Mouse (Mus musculus) intestine, embryonic 15.5 days (tissue): ENCODE data around the gene Pygl. TPM values are rescaled to one million over a fixed set of nuclear protein-coding genes. Genes with fewer than 3 reads are reported as not detected.

Source experiments
- ATAC-seq: fragments of 200-750 bp; cut with Nextera tagmentation; 2 replicates; pipeline ENCODE4 v1.8.0; 2017; ENCODE audit warnings: moderate TSS enrichment, moderate library complexity
- H3K27ac ChIP-seq: fragments of 300-500 bp; sonication (generic); 2 replicates; pipeline ENCODE4 v1.5.1; 2015; ENCODE audit warnings: mild to moderate bottlenecking, inconsistent platforms
- H3K27me3 ChIP-seq: fragments of 300-500 bp; sonication (generic); replicated peaks from 2 replicates; pipeline ENCODE4 v1.6.1; 2015; ENCODE audit warnings: inconsistent platforms
- H3K36me3 ChIP-seq: fragments of 300-500 bp; sonication (generic); 2 replicates; pipeline ENCODE4 v1.6.1; 2015; ENCODE audit warnings: inconsistent platforms
- H3K4me1 ChIP-seq: fragments of 300-500 bp; sonication (generic); replicated peaks from 2 replicates; pipeline ENCODE4 v1.6.1; 2015; ENCODE audit warnings: inconsistent platforms
- H3K4me2 ChIP-seq: fragments of 300-500 bp; sonication (generic); replicated peaks from 2 replicates; pipeline ENCODE4 v1.6.1; 2015; ENCODE audit warnings: mild to moderate bottlenecking, inconsistent platforms
- H3K4me3 ChIP-seq: fragments of 300-500 bp; sonication (generic); replicated peaks from 2 replicates; pipeline ENCODE4 v1.5.1; 2015; ENCODE audit warnings: inconsistent platforms
- H3K9ac ChIP-seq: fragments of 300-500 bp; sonication (generic); 2 replicates; pipeline ENCODE4 v1.6.1; 2015; ENCODE audit warnings: inconsistent platforms
- H3K9me3 ChIP-seq: fragments of 300-500 bp; sonication (generic); 2 replicates; pipeline ENCODE4 v1.6.1; 2016; ENCODE audit warnings: inconsistent platforms
- WGBS: fragments of 180-500 bp; shearing (Covaris S2); methylation state at CpG from one replicate; pipeline ENCODE4 v1.1.7; 2015; 5-methylcytosine and 5-hydroxymethylcytosine counted together
- polyA plus RNA-seq: library from polyadenylated mRNA; unstranded; fragments of >200 nt; fragmentation: Nextera tagmentation; extraction: Ambion mirVana; gene quantifications from 2 replicates; pipeline ENCODE4 v1.2.1, GENCODE M21; 2015

The Pygl gene
- polyA plus RNA-seq, 1 experiment from 2014 or later: 24.3 TPM

- Histone ChIP-seq H3K4me3 (no peak overlapping the region), H3K4me1 (peaks cover 5% of the 10 kb centered on the region; the same call in 1 of the 2 replicates), H3K27me3 (no peaks in the 10 kb centered on the region), H3K4me2 (no peak overlapping the region), H3K9ac (no peak overlapping the region), H3K36me3 (peaks cover 3% of the 10 kb centered on the region; the same call in 1 of the 2 replicates), H3K9me3 (no peaks in the 10 kb centered on the region), H3K27ac (no peak overlapping the region)
- 52% methylated on average over 4 of the region's 4 CpGs for WGBS
- ATAC-seq: no peak
Measured at GRCm38 (mm10) chr12:70223331-70223730, 8.0 kb downstream of the Pygl start.

- Histone ChIP-seq H3K4me3 (no peak overlapping the region), H3K27me3 (no peaks in the 10 kb centered on the region), H3K27ac (no peak overlapping the region), H3K4me2 (no peak overlapping the region), H3K36me3 (peaks cover 3% of the 10 kb centered on the region; the same call in 1 of the 2 replicates), H3K9me3 (no peaks in the 10 kb centered on the region), H3K9ac (no peak overlapping the region), H3K4me1 (no peaks in the 10 kb centered on the region)
- ATAC-seq: no peak
- WGBS: 68% methylated on average over 5 of the region's 5 CpGs
Measured at GRCm38 (mm10) chr12:70221425-70221824, 9.9 kb downstream of the Pygl start.

- no peak for ATAC-seq
- Histone ChIP-seq H3K4me3 (no peak overlapping the region), H3K4me2 (no peak overlapping the region), H3K27me3 (no peaks in the 10 kb centered on the region), H3K36me3 (peaks cover 3% of the 10 kb centered on the region; the same call in 1 of the 2 replicates), H3K9me3 (no peaks in the 10 kb centered on the region), H3K27ac (no peak overlapping the region), H3K9ac (no peak overlapping the region), H3K4me1 (no peaks in the 10 kb centered on the region)
- 58% methylated on average over 8 of the region's 8 CpGs for WGBS
Measured at GRCm38 (mm10) chr12:70218795-70219540, 12.3 kb downstream of the Pygl start.

DNA sequence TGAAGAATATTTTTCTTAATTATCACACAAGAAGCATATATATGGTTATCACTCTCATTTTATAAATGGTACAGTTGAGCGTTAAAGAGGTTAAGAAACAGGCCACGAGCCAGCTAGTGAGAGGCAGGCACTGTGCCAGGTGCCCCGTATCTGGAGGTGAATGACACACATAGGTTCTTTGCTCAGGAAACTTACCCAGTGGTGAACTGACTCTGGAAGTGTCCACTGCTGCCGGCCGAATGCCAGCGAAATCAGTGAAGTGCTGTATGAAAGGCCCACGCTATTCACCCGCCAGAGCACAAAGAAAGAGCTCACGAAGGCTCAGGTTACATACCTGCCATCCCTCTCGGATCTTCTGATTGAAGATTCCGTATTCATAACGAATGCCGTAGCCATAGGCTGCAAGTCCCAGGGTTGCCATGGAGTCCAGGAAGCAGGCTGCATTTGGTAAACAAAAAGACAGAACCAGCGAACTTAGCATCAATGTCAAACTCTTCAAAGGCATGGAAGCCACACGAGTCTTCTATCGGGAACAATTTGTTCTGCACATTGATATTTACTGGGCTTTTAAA is 15.0 kb downstream of the Pygl start:
- Histone ChIP-seq H3K4me2 (no peak overlapping the region), H3K36me3 (peaks cover 3% of the 10 kb centered on the region; the same call in 1 of the 2 replicates), H3K4me3 (no peak overlapping the region), H3K27ac (no peak overlapping the region), H3K4me1 (no peaks in the 10 kb centered on the region), H3K9ac (no peak overlapping the region), H3K9me3 (no peaks in the 10 kb centered on the region), H3K27me3 (no peaks in the 10 kb centered on the region)
- WGBS: 69% methylated on average over 16 of the region's 16 CpGs
- ATAC-seq: no peak

DNA sequence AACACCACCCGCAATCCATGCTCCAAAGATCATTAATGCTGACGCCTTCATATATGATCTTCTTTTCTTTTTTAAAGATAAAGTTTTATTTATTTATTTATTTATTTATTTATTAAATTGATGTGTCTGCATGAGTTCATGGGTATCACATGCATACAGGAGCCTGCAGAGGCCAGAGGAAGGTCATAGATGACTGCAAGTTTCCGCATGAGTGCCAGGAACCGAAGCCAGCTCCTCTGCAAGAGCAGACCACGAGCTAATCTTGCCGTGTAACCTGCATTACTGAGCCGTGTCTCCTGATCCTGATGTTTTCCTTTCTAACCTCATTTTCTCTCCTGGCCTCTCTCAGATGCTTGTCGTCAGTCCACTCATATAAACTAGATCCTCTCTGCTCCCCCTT is 17.0 kb downstream of the Pygl start:
- Histone ChIP-seq H3K9ac (no peak overlapping the region), H3K4me2 (no peak overlapping the region), H3K27ac (no peak overlapping the region), H3K36me3 (peaks cover 3% of the 10 kb centered on the region; the same call in 1 of the 2 replicates), H3K4me1 (no peaks in the 10 kb centered on the region), H3K9me3 (no peaks in the 10 kb centered on the region), H3K27me3 (no peaks in the 10 kb centered on the region), H3K4me3 (no peak overlapping the region)
- ATAC-seq: no peak
- WGBS: 85% methylated on average over 8 of the region's 8 CpGs

- Histone ChIP-seq H3K27me3 (no peaks in the 10 kb centered on the region), H3K4me3 (no peak overlapping the region), H3K4me1 (no peaks in the 10 kb centered on the region), H3K9ac (no peak overlapping the region), H3K9me3 (no peaks in the 10 kb centered on the region), H3K27ac (no peak overlapping the region), H3K4me2 (no peak overlapping the region), H3K36me3 (no peaks in the 10 kb centered on the region)
- ATAC-seq: no peak
- 88% methylated on average over 6 of the region's 6 CpGs for WGBS
Measured at GRCm38 (mm10) chr12:70213601-70214000, 17.7 kb downstream of the Pygl start.

- H3K4me3 ChIP-seq: no peak overlapping the region
- no peaks in the 10 kb centered on the region for H3K27me3 ChIP-seq
- H3K4me2 ChIP-seq: no peak overlapping the region
- 84% methylated on average over 4 of the region's 4 CpGs for WGBS
- no peaks in the 10 kb centered on the region for H3K36me3 ChIP-seq
- H3K9ac ChIP-seq: no peak overlapping the region
- H3K27ac ChIP-seq: no peak overlapping the region
- ATAC-seq: no peak
- no peaks in the 10 kb centered on the region for H3K9me3 ChIP-seq
- no peaks in the 10 kb centered on the region for H3K4me1 ChIP-seq
Measured at GRCm38 (mm10) chr12:70212501-70212900, 18.8 kb downstream of the Pygl start.

GRCm38 (mm10) chr12:70208214-70208613 is 23.1 kb downstream of the Pygl start:
- Histone ChIP-seq H3K9me3 (no peaks in the 10 kb centered on the region), H3K36me3 (no peaks in the 10 kb centered on the region), H3K27ac (no peak overlapping the region), H3K4me2 (no peak overlapping the region), H3K4me3 (no peak overlapping the region), H3K9ac (no peak overlapping the region), H3K27me3 (no peaks in the 10 kb centered on the region), H3K4me1 (no peaks in the 10 kb centered on the region)
- 81% methylated on average over 5 of the region's 5 CpGs for WGBS
- ATAC-seq: no peak

GRCm38 (mm10) chr12:70204433-70204832 is 26.9 kb downstream of the Pygl start:
- H3K36me3 ChIP-seq: no peaks in the 10 kb centered on the region
- no peaks in the 10 kb centered on the region for H3K4me1 ChIP-seq
- H3K9me3 ChIP-seq: no peaks in the 10 kb centered on the region
- no peak overlapping the region for H3K9ac ChIP-seq
- no peak for ATAC-seq
- no peak overlapping the region for H3K4me2 ChIP-seq
- H3K27ac ChIP-seq: no peak overlapping the region
- H3K4me3 ChIP-seq: no peak overlapping the region
- WGBS: 76% methylated on average over 8 of the region's 8 CpGs
- H3K27me3 ChIP-seq: no peaks in the 10 kb centered on the region

- no peak overlapping the region for H3K4me2 ChIP-seq
- no peaks in the 10 kb centered on the region for H3K27me3 ChIP-seq
- H3K36me3 ChIP-seq: no peaks in the 10 kb centered on the region
- no peak overlapping the region for H3K9ac ChIP-seq
- no peak overlapping the region for H3K27ac ChIP-seq
- no peaks in the 10 kb centered on the region for H3K4me1 ChIP-seq
- no peaks in the 10 kb centered on the region for H3K9me3 ChIP-seq
- ATAC-seq: no peak
- 74% methylated on average over 5 of the region's 5 CpGs for WGBS
- no peak overlapping the region for H3K4me3 ChIP-seq
Measured at GRCm38 (mm10) chr12:70201926-70202529, 29.3 kb downstream of the Pygl start.

GRCm38 (mm10) chr12:70196341-70196740 is 34.9 kb downstream of the Pygl start:
- Histone ChIP-seq H3K4me2 (no peak overlapping the region), H3K27ac (no peak overlapping the region), H3K27me3 (no peaks in the 10 kb centered on the region), H3K9ac (no peak overlapping the region), H3K9me3 (no peaks in the 10 kb centered on the region), H3K4me1 (no peaks in the 10 kb centered on the region), H3K4me3 (no peak overlapping the region), H3K36me3 (no peaks in the 10 kb centered on the region)
- WGBS: 90% methylated on average over 5 of the region's 5 CpGs
- ATAC-seq: no peak

DNA sequence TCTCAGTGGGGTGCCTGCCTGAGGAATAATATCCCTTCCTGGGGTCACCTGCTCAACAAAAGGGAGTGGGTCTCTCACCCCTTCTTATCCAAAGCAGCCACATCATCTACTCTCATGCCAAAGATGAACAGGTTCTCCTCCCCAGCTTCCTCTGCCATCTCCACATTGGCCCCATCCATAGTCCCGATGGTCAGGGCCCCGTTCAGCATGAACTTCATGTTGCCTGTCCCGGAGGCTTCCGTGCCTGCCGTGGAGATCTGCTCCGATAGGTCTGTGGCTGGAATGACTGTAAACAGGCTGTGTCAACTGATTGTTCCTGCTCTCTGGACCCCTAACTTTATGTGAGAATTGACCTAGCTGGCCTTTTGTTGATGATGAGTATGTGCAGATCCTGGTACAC is 35.9 kb downstream of the Pygl start:
- no peak overlapping the region for H3K4me2 ChIP-seq
- no peaks in the 10 kb centered on the region for H3K4me1 ChIP-seq
- H3K27ac ChIP-seq: no peak overlapping the region
- H3K27me3 ChIP-seq: no peaks in the 10 kb centered on the region
- no peak overlapping the region for H3K9ac ChIP-seq
- H3K9me3 ChIP-seq: no peaks in the 10 kb centered on the region
- H3K4me3 ChIP-seq: no peak overlapping the region
- no peak for ATAC-seq
- H3K36me3 ChIP-seq: 0 out of 2 replicates have a peak, but pooled peaks cover 3% of the 10 kb centered on the region
- WGBS: 90% methylated on average over 6 of the region's 6 CpGs
